Mouse (Mus musculus) midbrain, embryonic 16.5 days (tissue): ENCODE results near the gene Vmn1r40. TPM values are rescaled to one million over a fixed set of nuclear protein-coding genes. Genes with fewer than 3 reads are reported as not detected.

Experiments
- ATAC-seq: fragments of 200-750 bp; cut with Nextera tagmentation; 2 replicates; pipeline ENCODE4 v1.8.0; 2017; ENCODE audit warnings: moderate TSS enrichment
- H3K27ac ChIP-seq: fragments of 300-500 bp; sonication (generic); 2 replicates; pipeline ENCODE4 v1.5.1; 2014; ENCODE audit warnings: mild to moderate bottlenecking, low read length, mixed read lengths
- H3K27me3 ChIP-seq: fragments of 300-500 bp; sonication (generic); 2 replicates; pipeline ENCODE4 v1.6.1; 2014; ENCODE audit warnings: low read depth, low read length, mixed read lengths; ENCODE audit not compliant: control insufficient read depth, insufficient read depth
- H3K36me3 ChIP-seq: fragments of 300-500 bp; sonication (generic); 2 replicates; pipeline ENCODE4 v1.6.1; 2014; ENCODE audit warnings: mild to moderate bottlenecking, low read length, moderate library complexity, mixed read lengths; ENCODE audit not compliant: control insufficient read depth, insufficient read depth
- H3K4me1 ChIP-seq: fragments of 300-500 bp; sonication (generic); 2 replicates; pipeline ENCODE4 v1.6.1; 2014; ENCODE audit warnings: mild to moderate bottlenecking, low read length, mixed read lengths; ENCODE audit not compliant: control insufficient read depth, insufficient read depth
- H3K4me2 ChIP-seq: fragments of 300-500 bp; sonication (generic); 2 replicates; pipeline ENCODE4 v1.6.1; 2014; ENCODE audit warnings: mild to moderate bottlenecking, low read length, mixed read lengths
- H3K4me3 ChIP-seq: fragments of 300-500 bp; sonication (generic); 2 replicates; pipeline ENCODE4 v1.5.1; 2014; ENCODE audit warnings: low read depth, mild to moderate bottlenecking, low read length, moderate library complexity, mixed read lengths
- H3K9ac ChIP-seq: fragments of 300-500 bp; sonication (generic); 2 replicates; pipeline ENCODE4 v1.6.1; 2014; ENCODE audit warnings: low read depth, low read length, mixed read lengths
- H3K9me3 ChIP-seq: fragments of 300-500 bp; sonication (generic); replicated peaks from 2 replicates; pipeline ENCODE4 v1.6.1; 2014; ENCODE audit warnings: mild to moderate bottlenecking, low read length, mixed read lengths; ENCODE audit not compliant: control insufficient read depth, poor library complexity, severe bottlenecking
- WGBS: fragments of 180-500 bp; shearing (Covaris S2); extraction: QIAGEN DNeasy Blood & Tissue Kit; methylation state at CpG from one replicate; pipeline ENCODE4 v1.1.7; 2014; 5-methylcytosine and 5-hydroxymethylcytosine counted together
- polyA plus RNA-seq: library from polyadenylated mRNA; unstranded; fragments of >200 nt; fragmentation: Nextera tagmentation; extraction: Ambion mirVana; gene quantifications from 2 replicates; pipeline ENCODE4 v1.2.1, GENCODE M21; 2015

Vmn1r40 gene
- polyA plus RNA-seq = not detected in 2 replicates

- WGBS = 85% methylated on average over 4 of the region's 4 CpGs
- Histone ChIP-seq H3K4me1 (no peaks in the 10 kb centered on the region), H3K36me3 (no peaks in the 10 kb centered on the region), H3K9me3 (no peaks in the 10 kb centered on the region), H3K4me2 (no peak within 1 kb of the TSS), H3K4me3 (no peak within 1 kb of the TSS), H3K27me3 (no peaks in the 10 kb centered on the region), H3K27ac (no peak within 1 kb of the TSS), H3K9ac (no peak within 1 kb of the TSS)
- ATAC-seq = no peak
Measured at GRCm38 (mm10) chr6:89707240-89707639, at the start of gene Vmn1r40. TSS of gene Vmn1r40 (plus strand) at chr6:89707540.

- Histone ChIP-seq H3K9ac (no peak overlapping the region), H3K4me2 (no peak overlapping the region), H3K4me3 (no peak overlapping the region), H3K9me3 (no peaks in the 10 kb centered on the region), H3K27me3 (no peaks in the 10 kb centered on the region), H3K4me1 (no peaks in the 10 kb centered on the region), H3K27ac (no peak overlapping the region), H3K36me3 (peaks cover 4% of the 10 kb centered on the region; the same call in 1 of the 2 replicates)
- 76% methylated on average over 3 of the region's 3 CpGs for WGBS
- ATAC-seq = no peak
Measured at GRCm38 (mm10) chr6:89658342-89658741, 49.0 kb upstream of the Vmn1r40 start.

GRCm38 (mm10) chr6:89658931-89659330, 48.4 kb upstream of the Vmn1r40 start:
- H3K4me3 ChIP-seq = no peak overlapping the region
- H3K9ac ChIP-seq = no peak overlapping the region
- H3K9me3 ChIP-seq = no peaks in the 10 kb centered on the region
- no peak overlapping the region for H3K27ac ChIP-seq
- WGBS = 89% methylated on average over 6 of the region's 6 CpGs
- H3K27me3 ChIP-seq = no peaks in the 10 kb centered on the region
- ATAC-seq = no peak
- H3K4me1 ChIP-seq = no peaks in the 10 kb centered on the region
- no peak overlapping the region for H3K4me2 ChIP-seq
- H3K36me3 ChIP-seq = peaks cover 4% of the 10 kb centered on the region; the same call in 1 of the 2 replicates

GRCm38 (mm10) chr6:89659692-89660423, 47.5 kb upstream of the Vmn1r40 start:
- peaks cover 4% of the 10 kb centered on the region; the same call in 1 of the 2 replicates for H3K36me3 ChIP-seq
- no peaks in the 10 kb centered on the region for H3K27me3 ChIP-seq
- H3K27ac ChIP-seq = no peak overlapping the region
- ATAC-seq = no peak
- H3K4me1 ChIP-seq = no peaks in the 10 kb centered on the region
- 29% methylated on average over 7 of the region's 7 CpGs for WGBS
- H3K9ac ChIP-seq = no peak overlapping the region
- H3K9me3 ChIP-seq = no peaks in the 10 kb centered on the region
- H3K4me2 ChIP-seq = no peak overlapping the region
- no peak overlapping the region for H3K4me3 ChIP-seq

GRCm38 (mm10) chr6:89660490-89660889, 46.9 kb upstream of the Vmn1r40 start:
- 58% methylated on average over 1 of the region's 1 CpGs for WGBS
- no peak overlapping the region for H3K4me2 ChIP-seq

GRCm38 (mm10) chr6:89662521-89662920, 44.8 kb upstream of the Vmn1r40 start:
- no peak overlapping the region for H3K27ac ChIP-seq
- no peak overlapping the region for H3K9ac ChIP-seq
- H3K9me3 ChIP-seq = no peaks in the 10 kb centered on the region
- no peaks in the 10 kb centered on the region for H3K27me3 ChIP-seq
- H3K4me1 ChIP-seq = no peaks in the 10 kb centered on the region
- H3K36me3 ChIP-seq = no peaks in the 10 kb centered on the region; the same call in 1 of the 2 replicates
- 88% methylated on average over 3 of the region's 3 CpGs for WGBS
- no peak for ATAC-seq
- no peak overlapping the region for H3K4me2 ChIP-seq
- H3K4me3 ChIP-seq = no peak overlapping the region

More at GRCm38 (mm10) chr6:89660490-89660889, 46.9 kb upstream of the Vmn1r40 start:
- Histone ChIP-seq H3K4me1 (no peaks in the 10 kb centered on the region), H3K36me3 (peaks cover 4% of the 10 kb centered on the region; the same call in 1 of the 2 replicates), H3K27ac (no peak overlapping the region), H3K27me3 (no peaks in the 10 kb centered on the region), H3K9ac (no peak overlapping the region), H3K9me3 (no peaks in the 10 kb centered on the region), H3K4me3 (no peak overlapping the region)
- no peak for ATAC-seq

GRCm38 (mm10) chr6:89665155-89665554, 42.2 kb upstream of the Vmn1r40 start:
- H3K4me1 ChIP-seq = no peaks in the 10 kb centered on the region
- 38% methylated on average over 8 of the region's 8 CpGs for WGBS
- H3K9me3 ChIP-seq = no peaks in the 10 kb centered on the region
- H3K36me3 ChIP-seq = no peaks in the 10 kb centered on the region; the same call in 1 of the 2 replicates
- no peak overlapping the region for H3K27ac ChIP-seq
- ATAC-seq = no peak
- no peaks in the 10 kb centered on the region for H3K27me3 ChIP-seq
- no peak overlapping the region for H3K4me2 ChIP-seq
- H3K9ac ChIP-seq = no peak overlapping the region
- no peak overlapping the region for H3K4me3 ChIP-seq

- H3K36me3 ChIP-seq = no peaks in the 10 kb centered on the region; the same call in 1 of the 2 replicates
- 85% methylated on average over 7 of the region's 7 CpGs for WGBS
- no peaks in the 10 kb centered on the region for H3K4me1 ChIP-seq
- ATAC-seq = no peak
- H3K9me3 ChIP-seq = no peaks in the 10 kb centered on the region
- no peaks in the 10 kb centered on the region for H3K27me3 ChIP-seq
- H3K27ac ChIP-seq = no peak overlapping the region
- H3K4me3 ChIP-seq = no peak overlapping the region
- no peak overlapping the region for H3K9ac ChIP-seq
- no peak overlapping the region for H3K4me2 ChIP-seq
Measured at GRCm38 (mm10) chr6:89665667-89666066, 41.7 kb upstream of the Vmn1r40 start.

- H3K4me2 ChIP-seq = no peak overlapping the region
- 84% methylated on average over 3 of the region's 3 CpGs for WGBS
- H3K27ac ChIP-seq = no peak overlapping the region
- no peaks in the 10 kb centered on the region; the same call in 1 of the 2 replicates for H3K36me3 ChIP-seq
- no peak for ATAC-seq
- H3K9me3 ChIP-seq = no peaks in the 10 kb centered on the region
- no peaks in the 10 kb centered on the region for H3K4me1 ChIP-seq
- no peak overlapping the region for H3K4me3 ChIP-seq
- no peaks in the 10 kb centered on the region for H3K27me3 ChIP-seq
- H3K9ac ChIP-seq = no peak overlapping the region
Measured at GRCm38 (mm10) chr6:89666976-89667375, 40.4 kb upstream of the Vmn1r40 start.
